Mouse (Mus musculus): Measurements from ENCODE around the gene Tmem231. TPM values are rescaled to one million over a fixed set of nuclear protein-coding genes. Genes with fewer than 3 reads are reported as not detected.

Tmem231 gene
- 15.3 and 15.7 TPM in 2 replicates for polyA plus RNA-seq (2014; fragmentation: Nextera tagmentation; extraction: Ambion mirVana)

- Histone ChIP-seq H3K27ac (ENCODE audit: low read depth, low read length) (peak within 1 kb of the TSS; percentile 81), H3K4me1 (ENCODE audit: control insufficient read depth, insufficient read depth, low read length) (peaks cover 4% of the 10 kb centered on the region; the same call in 1 of the 2 replicates), H3K9me3 (ENCODE audit: control insufficient read depth, low read length) (no peaks in the 10 kb centered on the region), H3K4me3 (ENCODE audit: low read depth, low read length) (peak within 1 kb of the TSS; percentile 74), H3K36me3 (ENCODE audit: control insufficient read depth, insufficient read depth, low read length) (no peaks in the 10 kb centered on the region), H3K4me2 (ENCODE audit: low read depth) (peak within 1 kb of the TSS; percentile 94), H3K27me3 (ENCODE audit: control insufficient read depth, insufficient read depth, low read length) (no peaks in the 10 kb centered on the region), H3K9ac (ENCODE audit: low read length) (peak within 1 kb of the TSS; percentile 84)
- peak; percentile 99 for ATAC-seq (ENCODE audit: insufficient read depth, low FRiP score, low TSS enrichment)
- peak; percentile 91 for DNase-seq (ENCODE audit: low spot score)
- WGBS = under 1% methylated on average over 53 of the region's 53 CpGs
Measured at GRCm38 (mm10) chr8:111933348-111934076, at the start of gene Tmem231. Gene Tmem231, minus strand, starts transcription at chr8:111933881.

GRCm38 (mm10) chr8:111982116-111982515 is 48.4 kb upstream of the Tmem231 start:
- WGBS = 80% methylated on average over 7 of the region's 7 CpGs
- Histone ChIP-seq H3K27ac (ENCODE audit: low read depth, low read length) (no peak overlapping the region), H3K4me3 (ENCODE audit: low read depth, low read length) (no peak overlapping the region), H3K27me3 (ENCODE audit: control insufficient read depth, insufficient read depth, low read length) (no peaks in the 10 kb centered on the region), H3K4me1 (ENCODE audit: control insufficient read depth, insufficient read depth, low read length) (no peaks in the 10 kb centered on the region), H3K4me2 (ENCODE audit: low read depth) (no peak overlapping the region), H3K36me3 (ENCODE audit: control insufficient read depth, insufficient read depth, low read length) (peaks cover 4% of the 10 kb centered on the region; the same call in 1 of the 2 replicates), H3K9me3 (ENCODE audit: control insufficient read depth, low read length) (no peaks in the 10 kb centered on the region), H3K9ac (ENCODE audit: low read length) (no peak overlapping the region)
- ATAC-seq (ENCODE audit: insufficient read depth, low FRiP score, low TSS enrichment) = no peak
- no peak for DNase-seq (ENCODE audit: low spot score)

- Histone ChIP-seq H3K4me3 (ENCODE audit: low read depth, low read length) (no peak overlapping the region), H3K36me3 (ENCODE audit: control insufficient read depth, insufficient read depth, low read length) (peaks cover 2% of the 10 kb centered on the region; the same call in 1 of the 2 replicates), H3K27me3 (ENCODE audit: control insufficient read depth, insufficient read depth, low read length) (no peaks in the 10 kb centered on the region), H3K9me3 (ENCODE audit: control insufficient read depth, low read length) (no peaks in the 10 kb centered on the region), H3K4me2 (ENCODE audit: low read depth) (no peak overlapping the region), H3K4me1 (ENCODE audit: control insufficient read depth, insufficient read depth, low read length) (no peaks in the 10 kb centered on the region), H3K9ac (ENCODE audit: low read length) (no peak overlapping the region), H3K27ac (ENCODE audit: low read depth, low read length) (no peak overlapping the region)
- DNase-seq (ENCODE audit: low spot score) (no peak), ATAC-seq (ENCODE audit: insufficient read depth, low FRiP score, low TSS enrichment) (no peak)
- WGBS = 78% methylated on average over 10 of the region's 10 CpGs
Measured at GRCm38 (mm10) chr8:111978147-111978546, 44.5 kb upstream of the Tmem231 start.

GRCm38 (mm10) chr8:111976326-111976725 is 42.6 kb upstream of the Tmem231 start:
- Histone ChIP-seq H3K27me3 (ENCODE audit: control insufficient read depth, insufficient read depth, low read length) (no peaks in the 10 kb centered on the region), H3K36me3 (ENCODE audit: control insufficient read depth, insufficient read depth, low read length) (no peaks in the 10 kb centered on the region; the same call in 1 of the 2 replicates), H3K4me3 (ENCODE audit: low read depth, low read length) (no peak overlapping the region), H3K9me3 (ENCODE audit: control insufficient read depth, low read length) (no peaks in the 10 kb centered on the region), H3K27ac (ENCODE audit: low read depth, low read length) (no peak overlapping the region), H3K9ac (ENCODE audit: low read length) (no peak overlapping the region), H3K4me2 (ENCODE audit: low read depth) (no peak overlapping the region), H3K4me1 (ENCODE audit: control insufficient read depth, insufficient read depth, low read length) (no peaks in the 10 kb centered on the region)
- ATAC-seq (ENCODE audit: insufficient read depth, low FRiP score, low TSS enrichment) (no peak), DNase-seq (ENCODE audit: low spot score) (no peak)
- WGBS = 89% methylated on average over 2 of the region's 2 CpGs

- Histone ChIP-seq H3K27ac (ENCODE audit: low read depth, low read length) (no peak overlapping the region), H3K4me2 (ENCODE audit: low read depth) (no peak overlapping the region), H3K9ac (ENCODE audit: low read length) (no peak overlapping the region), H3K27me3 (ENCODE audit: control insufficient read depth, insufficient read depth, low read length) (no peaks in the 10 kb centered on the region), H3K36me3 (ENCODE audit: control insufficient read depth, insufficient read depth, low read length) (no peaks in the 10 kb centered on the region; the same call in 1 of the 2 replicates), H3K4me3 (ENCODE audit: low read depth, low read length) (no peak overlapping the region), H3K9me3 (ENCODE audit: control insufficient read depth, low read length) (no peaks in the 10 kb centered on the region), H3K4me1 (ENCODE audit: control insufficient read depth, insufficient read depth, low read length) (no peaks in the 10 kb centered on the region)
- ATAC-seq (ENCODE audit: insufficient read depth, low FRiP score, low TSS enrichment) (no peak), DNase-seq (ENCODE audit: low spot score) (no peak)
- 95% methylated on average over 2 of the region's 2 CpGs for WGBS
Measured at GRCm38 (mm10) chr8:111975706-111976105, 42.0 kb upstream of the Tmem231 start.

- no peaks in the 10 kb centered on the region for H3K27me3 ChIP-seq (ENCODE audit: control insufficient read depth, insufficient read depth, low read length)
- no peak overlapping the region for H3K4me3 ChIP-seq (ENCODE audit: low read depth, low read length)
- WGBS = 98% methylated on average over 12 of the region's 12 CpGs
- no peak for DNase-seq (ENCODE audit: low spot score)
- no peaks in the 10 kb centered on the region for H3K4me1 ChIP-seq (ENCODE audit: control insufficient read depth, insufficient read depth, low read length)
- no peaks in the 10 kb centered on the region for H3K9me3 ChIP-seq (ENCODE audit: control insufficient read depth, low read length)
- no peak for ATAC-seq (ENCODE audit: insufficient read depth, low FRiP score, low TSS enrichment)
- no peak overlapping the region for H3K9ac ChIP-seq (ENCODE audit: low read length)
- no peak overlapping the region for H3K4me2 ChIP-seq (ENCODE audit: low read depth)
- H3K36me3 ChIP-seq (ENCODE audit: control insufficient read depth, insufficient read depth, low read length) = no peaks in the 10 kb centered on the region; the same call in 1 of the 2 replicates
- no peak overlapping the region for H3K27ac ChIP-seq (ENCODE audit: low read depth, low read length)
Measured at GRCm38 (mm10) chr8:111974138-111974537, 40.5 kb upstream of the Tmem231 start.

- H3K9me3 ChIP-seq (ENCODE audit: control insufficient read depth, low read length) = no peaks in the 10 kb centered on the region
- DNase-seq (ENCODE audit: low spot score) (no peak), ATAC-seq (ENCODE audit: insufficient read depth, low FRiP score, low TSS enrichment) (no peak)
- H3K36me3 ChIP-seq (ENCODE audit: control insufficient read depth, insufficient read depth, low read length) = no peaks in the 10 kb centered on the region; the same call in 1 of the 2 replicates
- H3K27me3 ChIP-seq (ENCODE audit: control insufficient read depth, insufficient read depth, low read length) = no peaks in the 10 kb centered on the region
- no peak overlapping the region for H3K4me3 ChIP-seq (ENCODE audit: low read depth, low read length)
- no peak overlapping the region for H3K27ac ChIP-seq (ENCODE audit: low read depth, low read length)
- 28% methylated on average over 5 of the region's 5 CpGs for WGBS
- H3K9ac ChIP-seq (ENCODE audit: low read length) = no peak overlapping the region
- no peak overlapping the region for H3K4me2 ChIP-seq (ENCODE audit: low read depth)
- no peaks in the 10 kb centered on the region for H3K4me1 ChIP-seq (ENCODE audit: control insufficient read depth, insufficient read depth, low read length)
Measured at GRCm38 (mm10) chr8:111968991-111969390, 35.3 kb upstream of the Tmem231 start.

- WGBS = 89% methylated on average over 10 of the region's 10 CpGs
- no peak for DNase-seq (ENCODE audit: low spot score)
Measured at GRCm38 (mm10) chr8:111968541-111968940, 34.9 kb upstream of the Tmem231 start.

More at GRCm38 (mm10) chr8:111968541-111968940, 34.9 kb upstream of the Tmem231 start:
- no peak overlapping the region for H3K9ac ChIP-seq (ENCODE audit: low read length)
- no peak overlapping the region for H3K4me2 ChIP-seq (ENCODE audit: low read depth)
- H3K4me3 ChIP-seq (ENCODE audit: low read depth, low read length) = no peak overlapping the region
- H3K4me1 ChIP-seq (ENCODE audit: control insufficient read depth, insufficient read depth, low read length) = no peaks in the 10 kb centered on the region
- no peak for ATAC-seq (ENCODE audit: insufficient read depth, low FRiP score, low TSS enrichment)
- H3K36me3 ChIP-seq (ENCODE audit: control insufficient read depth, insufficient read depth, low read length) = no peaks in the 10 kb centered on the region; the same call in 1 of the 2 replicates
- no peak overlapping the region for H3K27ac ChIP-seq (ENCODE audit: low read depth, low read length)
- no peaks in the 10 kb centered on the region for H3K27me3 ChIP-seq (ENCODE audit: control insufficient read depth, insufficient read depth, low read length)
- H3K9me3 ChIP-seq (ENCODE audit: control insufficient read depth, low read length) = no peaks in the 10 kb centered on the region
